Mouse (Mus musculus): ENCODE results near the gene Erap1.
"Not testable (repeated sequence)": the region's sequence is repeated elsewhere in the genome, so short reads cannot be mapped to it uniquely, and the experiment has no call there.

Gene Erap1

GRCm38 (mm10) chr13:74638793-74639711 is at the start of gene Erap1:
Gene Erap1, plus strand, starts transcription at chr13:74639568.
- in situ Hi-C loops (cut with MboI, MseI): loop anchor here (5.0 kb wide), 2 partner anchors 208 to 213 kb away; no protein-coding TSS in a partner anchor

DNA sequence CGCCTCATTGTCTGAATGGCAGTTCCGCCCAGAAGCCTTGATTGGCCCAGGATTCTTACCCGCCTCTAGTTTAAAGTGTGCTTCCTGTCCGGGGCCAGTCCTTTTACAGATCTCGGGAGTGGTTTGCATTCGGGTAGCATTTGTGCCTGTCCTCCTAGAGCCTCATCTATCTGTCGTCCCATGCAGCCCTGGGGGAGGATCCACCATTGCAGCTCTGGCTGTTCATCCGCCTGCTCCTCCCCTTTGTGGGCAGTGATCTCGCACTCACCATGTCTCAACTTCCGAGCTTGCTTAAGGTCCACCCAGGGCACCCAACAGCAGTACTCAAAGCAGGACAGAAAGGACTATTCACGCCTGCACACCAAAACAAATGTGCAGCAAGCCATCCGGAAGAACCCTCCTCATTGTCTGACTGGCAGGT is 48.0 kb upstream of the Erap1 start:
- in situ Hi-C loops (cut with MboI, MseI): not testable (repeated sequence)

DNA sequence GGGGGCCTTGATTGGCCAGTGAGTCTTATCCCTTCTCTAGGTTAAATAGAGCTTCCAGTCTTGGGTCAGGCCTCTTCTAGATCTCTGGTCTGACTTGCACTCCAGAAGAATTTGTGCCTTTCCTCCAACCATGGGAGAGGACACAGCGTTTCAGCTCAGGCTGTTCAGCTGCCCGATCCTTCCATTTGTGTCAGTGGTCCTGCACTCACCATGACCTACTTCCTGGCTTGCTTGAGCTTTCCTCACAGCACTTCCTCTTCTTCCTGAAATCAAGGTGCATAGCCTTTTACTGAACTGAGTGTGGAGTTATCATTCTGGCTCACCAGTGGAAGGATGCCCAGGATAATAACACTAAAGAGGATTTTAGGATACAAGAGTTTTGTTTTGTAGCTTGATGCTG is 47.5 kb upstream of the Erap1 start:
- in situ Hi-C loops (cut with MboI, MseI): not testable (repeated sequence)

DNA sequence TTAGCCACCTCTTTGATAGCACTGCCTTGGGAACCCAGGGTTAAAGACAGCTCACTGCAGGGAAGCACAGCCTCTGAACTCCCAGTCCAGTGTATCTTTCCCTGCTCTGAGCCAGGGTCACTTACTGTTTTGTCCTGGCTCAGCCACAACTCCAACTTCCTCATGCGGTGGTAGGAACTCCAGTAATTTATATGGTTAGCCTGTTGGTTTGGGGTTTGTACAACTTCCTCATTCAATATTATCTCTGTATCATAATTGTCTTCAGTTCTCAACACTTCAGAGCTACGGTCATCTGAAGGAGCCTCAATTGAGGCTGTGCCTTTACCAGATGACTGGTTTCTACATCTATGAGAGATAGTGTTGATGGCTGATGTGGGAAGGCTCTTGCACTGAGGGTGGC is 42.3 kb upstream of the Erap1 start:
- in situ Hi-C loops (cut with MboI, MseI): loop anchor here (5.0 kb wide), 1 partner anchor 50 kb away; no protein-coding TSS in a partner anchor

DNA sequence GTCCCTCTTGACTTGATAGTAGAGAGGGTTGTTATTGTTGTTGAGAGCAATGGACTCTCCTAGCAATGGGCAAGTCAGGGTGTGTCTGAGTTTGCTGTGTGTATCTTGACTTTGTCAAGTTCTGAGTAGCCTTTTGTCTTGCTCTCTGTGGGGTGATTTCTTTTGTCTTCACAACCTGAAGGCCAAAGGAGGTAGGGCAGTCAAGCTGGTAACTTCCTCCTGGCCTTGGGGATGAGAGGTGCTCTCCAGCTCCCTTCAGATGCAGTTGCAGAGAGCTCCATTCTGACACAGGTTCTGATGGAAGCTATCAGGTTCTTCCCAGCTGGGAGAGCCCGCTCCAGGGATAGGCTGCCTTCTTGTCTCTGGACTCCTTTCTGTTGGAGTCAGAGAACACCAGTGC is 37.6 kb upstream of the Erap1 start:
- in situ Hi-C loops (cut with MboI, MseI): not testable (repeated sequence)

- in situ Hi-C loops (cut with MboI, MseI): not testable (repeated sequence)
Measured at GRCm38 (mm10) chr13:74617163-74618019, 22.0 kb upstream of the Erap1 start.

GRCm38 (mm10) chr13:74632327-74632726 is 7.0 kb upstream of the Erap1 start:
- in situ Hi-C loops (cut with MboI, MseI): no loop called here

DNA sequence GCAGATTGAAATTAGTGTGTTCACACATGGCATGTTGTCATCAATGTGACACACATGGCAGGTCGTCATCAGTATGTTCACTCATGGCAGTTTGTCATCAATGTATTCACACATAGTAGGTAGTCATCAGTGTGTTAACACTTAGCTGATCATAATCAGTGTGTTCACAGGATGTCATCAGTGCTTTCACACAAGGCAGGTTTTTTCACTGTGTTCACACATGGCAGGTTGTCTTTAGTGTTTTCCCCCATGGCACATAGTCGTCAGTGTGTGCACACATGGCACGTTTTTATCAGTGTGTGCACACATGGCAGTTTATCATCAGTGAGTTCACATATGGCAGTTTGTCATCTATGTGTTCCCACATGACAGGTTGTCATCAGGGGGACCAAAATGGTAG is 6.5 kb upstream of the Erap1 start:
- in situ Hi-C loops (cut with MboI, MseI): no loop called here

DNA sequence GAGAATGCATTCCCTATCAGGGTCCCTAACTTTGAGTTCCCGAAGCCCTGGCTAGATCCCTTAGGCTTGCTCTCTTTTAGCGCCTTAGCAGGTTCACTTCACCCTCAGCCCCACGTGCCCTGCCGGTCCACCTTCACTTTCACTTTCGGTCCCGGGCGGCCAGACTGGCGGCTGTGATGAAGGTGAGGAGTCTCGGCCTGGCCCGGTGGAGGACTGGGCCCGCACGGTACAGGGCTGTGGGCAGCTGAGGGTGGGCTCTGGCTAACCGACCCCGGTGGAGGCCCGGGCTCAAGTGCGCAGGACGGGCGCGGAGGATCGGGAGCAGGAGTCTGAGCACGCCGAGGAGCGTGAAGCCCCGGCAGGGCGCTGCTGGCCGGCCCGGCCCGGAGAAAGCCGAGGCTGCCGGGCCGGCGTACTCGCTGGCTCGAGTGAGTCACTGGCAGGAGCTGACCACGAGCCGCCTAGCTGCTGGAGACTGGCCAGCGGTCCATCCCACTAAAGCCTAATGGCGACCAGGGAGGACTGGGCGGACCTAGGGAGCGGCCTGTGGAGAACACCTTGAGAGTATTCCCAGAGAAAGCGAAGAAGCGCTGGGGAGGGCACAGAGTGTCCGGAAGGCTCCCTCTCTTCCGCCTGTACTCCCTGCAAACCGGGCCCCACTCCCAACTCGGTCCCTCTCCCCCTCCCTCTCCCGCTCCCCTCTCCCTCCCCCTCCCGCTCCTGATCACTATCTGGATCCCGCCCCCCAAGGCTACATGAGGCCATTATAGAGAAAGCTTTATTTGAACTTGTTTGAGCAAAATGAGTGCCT is 549 bp downstream of the Erap1 start:
- in situ Hi-C loops (cut with MboI, MseI): loop anchor here (5.0 kb wide), 2 partner anchors 207 to 212 kb away; no protein-coding TSS in a partner anchor

DNA sequence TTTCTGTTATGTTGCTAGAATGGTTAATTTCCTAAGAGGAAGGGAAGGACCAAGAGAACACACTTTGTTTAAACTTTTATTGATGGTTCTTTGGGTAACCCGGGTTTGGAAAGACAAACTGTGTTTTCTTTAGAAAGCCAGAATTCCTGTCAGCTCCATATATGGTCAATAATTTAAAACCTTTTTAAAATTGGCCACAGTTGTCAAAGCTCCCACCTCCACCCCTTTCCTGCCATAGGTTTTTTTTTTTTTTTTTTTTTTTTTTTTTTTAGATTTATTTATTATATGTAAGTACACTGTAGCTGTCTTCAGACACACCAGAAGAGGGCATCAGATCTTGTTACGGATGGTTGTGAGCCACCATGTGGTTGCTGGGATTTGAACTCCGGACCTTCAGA is 1.2 kb downstream of the Erap1 start:
- in situ Hi-C loops (cut with MboI, MseI): not testable (repeated sequence)

DNA sequence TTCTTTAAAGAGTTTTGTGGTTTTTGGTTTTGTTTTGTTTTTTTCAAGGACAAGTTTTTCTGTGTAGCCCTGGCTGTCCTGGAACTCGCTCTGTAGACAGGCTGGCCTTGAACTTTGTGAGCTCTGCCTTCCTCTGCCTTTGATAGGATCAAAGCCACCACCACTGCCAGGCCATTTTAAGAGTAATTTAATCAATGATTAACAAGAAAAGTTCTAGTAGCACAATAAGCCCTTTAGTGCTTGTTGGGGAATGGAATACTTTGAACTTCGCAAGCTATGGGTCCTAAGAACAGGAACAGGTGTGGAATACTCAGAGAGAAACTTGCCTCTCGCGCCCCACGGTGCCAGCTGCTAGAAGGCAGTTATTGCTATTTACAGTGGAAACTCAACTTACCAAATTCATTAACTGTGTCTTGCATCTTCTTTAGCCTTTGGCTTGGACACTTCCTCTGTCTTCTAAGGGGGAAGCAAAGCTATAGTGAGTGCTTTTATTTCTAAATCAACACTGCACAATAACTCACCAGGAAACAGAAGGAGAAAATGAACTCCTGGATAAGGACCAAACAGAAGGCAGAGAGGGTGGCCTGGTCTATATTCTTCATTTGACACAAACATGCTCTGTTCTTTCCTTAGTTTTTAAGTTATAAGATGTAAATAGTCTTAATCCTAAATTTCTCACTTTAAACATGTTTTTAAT is 56.3 kb downstream of the Erap1 start:
- in situ Hi-C loops (cut with MboI, MseI): no loop called here

DNA sequence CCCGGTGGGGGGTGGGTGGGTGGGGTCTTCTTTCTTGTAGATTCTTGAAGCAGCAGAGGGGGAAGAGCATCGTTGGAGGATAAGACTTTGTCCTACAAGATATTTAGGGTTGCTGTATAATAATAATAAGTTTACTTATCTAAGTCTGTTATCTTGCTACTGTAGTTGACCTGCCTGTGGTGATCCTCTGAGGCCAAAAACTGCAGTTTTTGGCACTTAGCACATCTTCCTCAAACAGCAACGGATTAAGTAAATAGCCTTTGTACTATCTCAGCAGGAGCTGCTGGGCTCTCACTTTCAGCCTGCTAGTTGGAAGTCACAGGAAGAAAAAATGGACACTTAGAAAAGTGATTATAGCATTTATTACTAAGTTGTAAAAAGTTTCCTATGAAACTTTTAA is 56.9 kb downstream of the Erap1 start:
- in situ Hi-C loops (cut with MboI, MseI): no loop called here

GRCm38 (mm10) chr13:74719002-74719401 is 79.6 kb downstream of the Erap1 start:
- in situ Hi-C loops (cut with MboI, MseI): no loop called here

- in situ Hi-C loops (cut with MboI, MseI): loop anchor here in 1 of 2 experiments (10.0 kb wide), 1 partner anchor 1391 kb away; no protein-coding TSS in a partner anchor
Measured at GRCm38 (mm10) chr13:74733726-74734125, 94.4 kb downstream of the Erap1 start.

DNA sequence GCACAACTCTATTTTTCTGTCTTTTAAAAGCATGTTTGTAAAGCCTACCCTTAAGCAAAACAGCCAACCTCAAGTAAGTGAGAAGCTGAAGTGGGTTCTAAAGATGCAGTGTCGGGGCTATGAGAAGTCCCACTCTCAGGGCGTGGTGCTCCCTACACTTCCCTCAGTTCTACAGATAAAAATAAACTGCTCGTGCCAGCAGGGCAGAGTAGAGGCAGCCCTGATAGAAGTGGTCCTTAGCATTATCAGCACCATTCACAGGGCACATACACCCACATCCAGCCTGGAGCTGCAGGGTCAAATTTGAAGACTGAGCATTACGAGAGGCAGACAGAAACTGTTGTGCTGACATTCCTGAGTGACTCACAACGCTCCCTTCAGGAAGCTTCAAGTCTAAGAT is 96.5 kb downstream of the Erap1 start:
- in situ Hi-C loops (cut with MboI, MseI): loop anchor here (5.0 to 10.0 kb wide), 2 partner anchors 34 to 1389 kb away; no protein-coding TSS in a partner anchor

GRCm38 (mm10) chr13:74736396-74736795 is 97.0 kb downstream of the Erap1 start:
- in situ Hi-C loops (cut with MboI, MseI): loop anchor here (5.0 to 10.0 kb wide), 2 partner anchors 34 to 1388 kb away; no protein-coding TSS in a partner anchor
